Mouse (Mus musculus): ENCODE results near the gene Esrra.

DNA sequence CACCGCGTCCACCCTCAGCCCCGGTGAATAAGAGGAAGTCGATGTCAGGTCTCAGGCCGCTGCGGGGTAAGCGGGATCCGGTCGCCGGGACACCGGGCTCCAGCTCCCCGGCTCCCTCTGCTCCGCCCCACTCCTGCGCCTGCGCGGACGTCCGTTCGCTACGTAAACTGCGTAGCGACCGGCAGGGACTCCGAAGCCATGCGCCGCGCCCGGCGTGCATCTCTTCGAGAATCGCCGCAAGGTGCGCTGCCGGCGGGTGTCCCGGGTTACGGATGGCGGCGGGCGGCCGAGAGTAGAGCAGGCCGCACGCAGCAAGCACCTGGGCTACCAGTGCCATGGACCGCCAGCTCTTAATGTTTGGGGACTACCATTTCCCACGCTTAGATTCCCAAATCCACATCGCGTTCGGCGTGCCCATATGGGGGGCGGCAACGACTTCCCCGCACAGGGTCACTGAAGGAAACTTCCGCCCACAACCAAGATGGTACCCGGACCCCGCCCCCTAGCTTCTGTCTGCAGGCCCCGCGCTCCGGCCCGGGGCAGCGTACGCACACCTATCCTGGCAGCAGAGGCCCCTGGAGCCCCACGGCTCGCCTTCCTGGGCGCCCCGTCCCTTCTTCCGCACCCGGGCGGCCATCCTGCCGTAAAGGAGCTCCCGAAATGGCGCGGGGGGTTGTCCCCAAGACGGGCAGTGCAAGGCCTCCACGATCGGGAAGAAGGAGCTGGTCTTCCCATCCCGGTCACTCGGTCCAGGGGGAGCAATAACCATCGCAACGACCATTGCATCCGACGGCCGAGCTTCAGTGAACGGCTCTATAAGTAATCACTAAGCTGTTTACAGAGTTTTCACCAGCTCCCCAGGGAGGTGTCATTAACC is 20.0 kb upstream of the Esrra start, which contains the start of gene Bad:
- TF ChIP-seq GATA1 (IDR thresholded peaks at IDR 0.05; ENCODE audit: low read length) (no peak), TAL1 (IDR thresholded peaks at IDR 0.05; ENCODE audit: low read length) (no peak)

Data from erythroblast, embryonic 14.5 days (primary cell).